Mouse (Mus musculus): Measurements from ENCODE around the gene Yif1b. TPM values are rescaled to one million over a fixed set of nuclear protein-coding genes. Genes with fewer than 3 reads are reported as not detected.

The Yif1b gene
- polyA plus RNA-seq, 1 experiment from 2014 or later, result 104 TPM

GRCm38 (mm10) chr7:29291616-29292457 is 53.7 kb downstream of the Yif1b start:
- Histone ChIP-seq H3K9ac (peak overlapping the region; percentile 44), H3K4me3 (no peak overlapping the region)
- ATAC-seq (ENCODE audit: insufficient number of reproducible peaks, low FRiP score), result peak; percentile 57

GRCm38 (mm10) chr7:29292458-29293098 is 54.4 kb downstream of the Yif1b start:
- Histone ChIP-seq H3K36me3 (no peaks in the 10 kb centered on the region), H3K9ac (peak overlapping the region; percentile 44), H3K4me3 (no peak overlapping the region), H3K9me3 (replicated peaks) (no peaks in the 10 kb centered on the region; the same call in 1 of the 2 replicates), H3K27me3 (replicated peaks) (peaks cover 36% of the 10 kb centered on the region), H3K27ac (ENCODE audit: poor library complexity, severe bottlenecking) (peak overlapping the region; percentile 63), H3K4me2 (peak overlapping the region; percentile 39), H3K4me1 (replicated peaks) (peaks cover 43% of the 10 kb centered on the region)
- 23% methylated on average over 8 of the region's 8 CpGs for WGBS
- no peak for ATAC-seq (ENCODE audit: insufficient number of reproducible peaks, low FRiP score)

More at GRCm38 (mm10) chr7:29291616-29292457, 53.7 kb downstream of the Yif1b start:
- H3K27ac ChIP-seq (ENCODE audit: poor library complexity, severe bottlenecking), result peak overlapping the region; percentile 28; the same call in 1 of the 2 replicates
- peak overlapping the region; percentile 39 for H3K4me2 ChIP-seq
- no peaks in the 10 kb centered on the region; the same call in 1 of the 2 replicates for H3K9me3 ChIP-seq (replicated peaks)
- H3K36me3 ChIP-seq, result no peaks in the 10 kb centered on the region
- 33% methylated on average over 7 of the region's 7 CpGs for WGBS
- H3K27me3 ChIP-seq (replicated peaks), result peaks cover 41% of the 10 kb centered on the region
- H3K4me1 ChIP-seq (replicated peaks), result peaks cover 43% of the 10 kb centered on the region

GRCm38 (mm10) chr7:29293131-29294065 is 55.3 kb downstream of the Yif1b start:
- Histone ChIP-seq H3K27ac (ENCODE audit: poor library complexity, severe bottlenecking) (peak overlapping the region; percentile 63), H3K36me3 (no peaks in the 10 kb centered on the region), H3K27me3 (replicated peaks) (peaks cover 33% of the 10 kb centered on the region), H3K4me3 (no peak overlapping the region), H3K4me1 (replicated peaks) (peaks cover 43% of the 10 kb centered on the region), H3K4me2 (no peak overlapping the region), H3K9me3 (replicated peaks) (no peaks in the 10 kb centered on the region; the same call in 1 of the 2 replicates), H3K9ac (no peak overlapping the region)
- WGBS, result 36% methylated on average over 19 of the region's 19 CpGs
- no peak for ATAC-seq (ENCODE audit: insufficient number of reproducible peaks, low FRiP score)

- Histone ChIP-seq H3K4me3 (no peak overlapping the region), H3K4me2 (no peak overlapping the region), H3K9me3 (replicated peaks) (no peaks in the 10 kb centered on the region; the same call in 1 of the 2 replicates), H3K36me3 (no peaks in the 10 kb centered on the region), H3K9ac (no peak overlapping the region), H3K27ac (ENCODE audit: poor library complexity, severe bottlenecking) (0 out of 2 replicates have a peak overlapping the region, but pooled peaks have one; percentile 63), H3K27me3 (replicated peaks) (peaks cover 40% of the 10 kb centered on the region), H3K4me1 (replicated peaks) (peaks cover 36% of the 10 kb centered on the region)
- no peak for ATAC-seq (ENCODE audit: insufficient number of reproducible peaks, low FRiP score)
- 70% methylated on average over 13 of the region's 13 CpGs for WGBS
Observed at GRCm38 (mm10) chr7:29294111-29294761, 56.1 kb downstream of the Yif1b start.

GRCm38 (mm10) chr7:29295861-29296647 is 57.9 kb downstream of the Yif1b start:
- Histone ChIP-seq H3K27ac (ENCODE audit: poor library complexity, severe bottlenecking) (no peak overlapping the region), H3K27me3 (replicated peaks) (peaks cover 33% of the 10 kb centered on the region), H3K4me1 (replicated peaks) (peaks cover 24% of the 10 kb centered on the region), H3K9ac (no peak overlapping the region), H3K9me3 (replicated peaks) (no peaks in the 10 kb centered on the region), H3K36me3 (no peaks in the 10 kb centered on the region), H3K4me2 (no peak overlapping the region), H3K4me3 (no peak overlapping the region)
- 73% methylated on average over 24 of the region's 24 CpGs for WGBS
- no peak for ATAC-seq (ENCODE audit: insufficient number of reproducible peaks, low FRiP score)

- Histone ChIP-seq H3K4me1 (replicated peaks) (peaks cover 16% of the 10 kb centered on the region), H3K9ac (no peak overlapping the region), H3K27me3 (replicated peaks) (peaks cover 35% of the 10 kb centered on the region), H3K4me3 (no peak overlapping the region), H3K4me2 (0 out of 2 replicates have a peak overlapping the region, but pooled peaks have one; percentile 28), H3K36me3 (no peaks in the 10 kb centered on the region), H3K27ac (ENCODE audit: poor library complexity, severe bottlenecking) (no peak overlapping the region), H3K9me3 (replicated peaks) (no peaks in the 10 kb centered on the region)
- 9% methylated on average over 10 of the region's 10 CpGs for WGBS
- ATAC-seq (ENCODE audit: insufficient number of reproducible peaks, low FRiP score), result no peak
Observed at GRCm38 (mm10) chr7:29296998-29297397, 58.9 kb downstream of the Yif1b start.

Other genes starting within 250 kb of the Yif1b start
- gene Ryr1, start 113.2 kb upstream of the Yif1b start, polyA plus RNA-seq (2016; fragmentation: Nextera tagmentation; extraction: Ambion mirVana), result 0.14 and 0.24 TPM in 2 replicates
- gene Rasgrp4, start 103.5 kb upstream of the Yif1b start, polyA plus RNA-seq (2016; fragmentation: Nextera tagmentation; extraction: Ambion mirVana), result 0.71 and 0.95 TPM in 2 replicates
- gene Fam98c, start 82.1 kb upstream of the Yif1b start, polyA plus RNA-seq (2016; fragmentation: Nextera tagmentation; extraction: Ambion mirVana), result 13.5 TPM in 2 replicates
- gene Ggn, start 68.1 kb upstream of the Yif1b start, polyA plus RNA-seq (2016; fragmentation: Nextera tagmentation; extraction: Ambion mirVana), result 0.21 and 0.41 TPM in 2 replicates
- gene Spred3, start 67.9 kb upstream of the Yif1b start, polyA plus RNA-seq (2016; fragmentation: Nextera tagmentation; extraction: Ambion mirVana), result 1.6 and 2.1 TPM in 2 replicates
- 221 and 225 TPM in 2 replicates for gene Psmd8, start 57.6 kb upstream of the Yif1b start, polyA plus RNA-seq (2016; fragmentation: Nextera tagmentation; extraction: Ambion mirVana)
- gene Catsperg1, start 24.3 kb upstream of the Yif1b start, polyA plus RNA-seq (2016; fragmentation: Nextera tagmentation; extraction: Ambion mirVana), result 0.38 and 0.44 TPM in 2 replicates
- 3.4 and 4.3 TPM in 2 replicates for gene Kcnk6, start 5.8 kb upstream of the Yif1b start, polyA plus RNA-seq (2016; fragmentation: Nextera tagmentation; extraction: Ambion mirVana)
- 9.2 and 11.7 TPM in 2 replicates for gene 2200002D01Rik, start 10.1 kb downstream of the Yif1b start, polyA plus RNA-seq (2016; fragmentation: Nextera tagmentation; extraction: Ambion mirVana)
- gene Spint2, start 43.6 kb downstream of the Yif1b start, polyA plus RNA-seq (2016; fragmentation: Nextera tagmentation; extraction: Ambion mirVana), result 87.7 and 90.4 TPM in 2 replicates
- 13.2 and 13.9 TPM in 2 replicates for gene Ppp1r14a, start 51.0 kb downstream of the Yif1b start, polyA plus RNA-seq (2016; fragmentation: Nextera tagmentation; extraction: Ambion mirVana)
- 2.2 TPM in 2 replicates for gene Dpf1, start 65.6 kb downstream of the Yif1b start, polyA plus RNA-seq (2016; fragmentation: Nextera tagmentation; extraction: Ambion mirVana)